Mouse (Mus musculus): ENCODE results near the gene Manbal.

GRCm38 (mm10) chr2:157422062-157422655 lies 54.8 kb downstream of the Manbal start:
- TF ChIP-seq ZC3H11A (IDR thresholded peaks at IDR 0.05; ENCODE audit: borderline replicate concordance, low read depth, low read length): no peak
- no peak for TF ChIP-seq MAFK (IDR thresholded peaks at IDR 0.05; ENCODE audit: insufficient read depth, low read depth, low read length)
- no peak for TF ChIP-seq HCFC1 (IDR thresholded peaks at IDR 0.05; ENCODE audit: borderline replicate concordance, insufficient read depth, low read length)
- TF ChIP-seq ZNF384 (IDR thresholded peaks at IDR 0.05; ENCODE audit: low read depth, low read length): no peak
- TF ChIP-seq CHD2 (IDR thresholded peaks at IDR 0.05; ENCODE audit: low read depth, low read length): no peak

All from ES-E14 (cell line).